Mouse (Mus musculus) liver, embryonic 13.5 days (tissue): ENCODE data around the gene Prdm16. TPM values are rescaled to one million over a fixed set of nuclear protein-coding genes. Genes with fewer than 3 reads are reported as not detected.
A peak's percentile ranks its signal among the peaks of the same experiment; 100 is the strongest.

Experiments used
- ATAC-seq: fragments of 200-750 bp; cut with Nextera tagmentation; 2 replicates; pipeline ENCODE4 v1.8.0; 2017; ENCODE audit warnings: low read depth, mild to moderate bottlenecking, moderate number of reproducible peaks, moderate library complexity
- DNase-seq: peaks from one replicate; pipeline ENCODE4 v3.0.0; 2022
- H3K27ac ChIP-seq: fragments of 300-500 bp; sonication (generic); 2 replicates; pipeline ENCODE4 v1.5.1; 2015; ENCODE audit warnings: moderate library complexity, mild to moderate bottlenecking, inconsistent platforms
- H3K27me3 ChIP-seq: fragments of 300-500 bp; sonication (generic); 2 replicates; pipeline ENCODE4 v1.6.1; 2015; ENCODE audit warnings: mild to moderate bottlenecking, inconsistent platforms
- H3K36me3 ChIP-seq: fragments of 300-500 bp; sonication (generic); 2 replicates; pipeline ENCODE4 v1.6.1; 2015; ENCODE audit warnings: mild to moderate bottlenecking, inconsistent platforms
- H3K4me1 ChIP-seq: fragments of 300-500 bp; sonication (generic); replicated peaks from 2 replicates; pipeline ENCODE4 v1.6.1; 2015; ENCODE audit warnings: inconsistent platforms
- H3K4me2 ChIP-seq: fragments of 300-500 bp; sonication (generic); 2 replicates; pipeline ENCODE4 v1.6.1; 2015; ENCODE audit warnings: inconsistent platforms, mild to moderate bottlenecking, moderate library complexity
- H3K4me3 ChIP-seq: fragments of 300-500 bp; sonication (generic); replicated peaks from 2 replicates; pipeline ENCODE4 v1.5.1; 2015; ENCODE audit warnings: mild to moderate bottlenecking, inconsistent platforms
- H3K9ac ChIP-seq: fragments of 300-500 bp; sonication (generic); 2 replicates; pipeline ENCODE4 v1.6.1; 2015; ENCODE audit warnings: mild to moderate bottlenecking, inconsistent platforms
- H3K9me3 ChIP-seq: fragments of 300-500 bp; sonication (generic); replicated peaks from 2 replicates; pipeline ENCODE4 v1.6.1; 2016; ENCODE audit warnings: inconsistent platforms
- WGBS: fragments of 180-500 bp; shearing (Covaris S2); methylation state at CpG from one replicate; pipeline ENCODE4 v1.1.7; 2015; ENCODE audit not compliant: insufficient replicate concordance; 5-methylcytosine and 5-hydroxymethylcytosine counted together
- polyA plus RNA-seq: library from polyadenylated mRNA; unstranded; fragments of >200 nt; fragmentation: Nextera tagmentation; extraction: Ambion mirVana; gene quantifications from 2 replicates; pipeline ENCODE4 v1.2.1, GENCODE M21; 2015

The Prdm16 gene
- polyA plus RNA-seq, 1 experiment from 2014 or later, result 1.8 TPM

DNA sequence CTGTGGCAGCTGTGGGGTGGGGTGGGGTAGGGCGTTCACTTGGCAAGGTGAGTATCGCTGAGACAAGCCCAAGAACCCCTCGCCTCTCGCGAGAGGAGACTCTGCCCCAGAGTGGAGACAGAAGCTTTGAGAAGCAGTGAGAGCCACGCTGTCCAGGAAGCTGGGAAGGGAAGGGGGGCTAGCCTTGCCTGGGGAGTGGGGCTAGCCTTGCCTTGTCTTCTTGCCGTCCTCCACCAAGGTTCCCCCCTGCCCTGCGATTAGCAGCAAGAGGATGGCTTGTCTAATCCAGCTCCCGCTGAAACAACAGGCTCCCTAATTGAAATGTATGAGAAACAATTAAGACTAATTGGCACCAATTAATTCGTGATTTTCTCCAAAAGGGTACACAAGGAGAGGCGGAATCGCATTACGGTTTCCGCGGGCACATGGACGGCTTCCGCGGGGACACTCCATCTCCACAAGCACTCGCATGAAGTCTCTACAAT, 227.4 kb downstream of the Prdm16 start:
- peaks cover 20% of the 10 kb centered on the region for H3K4me1 ChIP-seq

DNA sequence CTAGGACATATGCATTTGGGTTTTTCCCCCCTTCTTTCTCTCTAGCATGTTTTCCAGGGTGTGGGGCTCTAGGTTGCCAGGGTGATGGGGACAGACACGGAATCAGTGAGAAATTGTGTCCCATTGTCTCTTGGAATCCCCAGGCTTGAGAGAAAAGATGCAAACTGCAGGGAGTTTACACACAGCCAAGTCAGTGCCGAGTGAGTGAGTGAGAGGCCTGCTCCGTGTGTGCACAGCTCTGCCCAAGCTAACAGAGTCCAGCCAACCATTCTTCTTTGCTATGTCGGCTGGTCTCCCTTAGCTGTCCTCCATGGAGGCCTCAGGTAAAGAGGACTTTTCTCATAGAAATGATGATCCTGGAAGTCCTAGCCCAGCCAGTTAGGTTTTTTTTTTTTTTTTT, 233.7 kb downstream of the Prdm16 start:
- ATAC-seq, result no peak
- no peak overlapping the region for H3K27ac ChIP-seq
- WGBS, result 46% methylated on average over 4 of the region's 4 CpGs

More for the DNA sequence above, 227.4 kb downstream of the Prdm16 start:
- Histone ChIP-seq H3K27ac (no peak overlapping the region), H3K9ac (no peak overlapping the region), H3K9me3 (no peaks in the 10 kb centered on the region), H3K36me3 (no peaks in the 10 kb centered on the region), H3K4me3 (no peak overlapping the region), H3K4me2 (no peak overlapping the region), H3K27me3 (no peaks in the 10 kb centered on the region)
- ATAC-seq (no peak), DNase-seq (no peak)
- 51% methylated on average over 19 of the region's 19 CpGs for WGBS

DNA sequence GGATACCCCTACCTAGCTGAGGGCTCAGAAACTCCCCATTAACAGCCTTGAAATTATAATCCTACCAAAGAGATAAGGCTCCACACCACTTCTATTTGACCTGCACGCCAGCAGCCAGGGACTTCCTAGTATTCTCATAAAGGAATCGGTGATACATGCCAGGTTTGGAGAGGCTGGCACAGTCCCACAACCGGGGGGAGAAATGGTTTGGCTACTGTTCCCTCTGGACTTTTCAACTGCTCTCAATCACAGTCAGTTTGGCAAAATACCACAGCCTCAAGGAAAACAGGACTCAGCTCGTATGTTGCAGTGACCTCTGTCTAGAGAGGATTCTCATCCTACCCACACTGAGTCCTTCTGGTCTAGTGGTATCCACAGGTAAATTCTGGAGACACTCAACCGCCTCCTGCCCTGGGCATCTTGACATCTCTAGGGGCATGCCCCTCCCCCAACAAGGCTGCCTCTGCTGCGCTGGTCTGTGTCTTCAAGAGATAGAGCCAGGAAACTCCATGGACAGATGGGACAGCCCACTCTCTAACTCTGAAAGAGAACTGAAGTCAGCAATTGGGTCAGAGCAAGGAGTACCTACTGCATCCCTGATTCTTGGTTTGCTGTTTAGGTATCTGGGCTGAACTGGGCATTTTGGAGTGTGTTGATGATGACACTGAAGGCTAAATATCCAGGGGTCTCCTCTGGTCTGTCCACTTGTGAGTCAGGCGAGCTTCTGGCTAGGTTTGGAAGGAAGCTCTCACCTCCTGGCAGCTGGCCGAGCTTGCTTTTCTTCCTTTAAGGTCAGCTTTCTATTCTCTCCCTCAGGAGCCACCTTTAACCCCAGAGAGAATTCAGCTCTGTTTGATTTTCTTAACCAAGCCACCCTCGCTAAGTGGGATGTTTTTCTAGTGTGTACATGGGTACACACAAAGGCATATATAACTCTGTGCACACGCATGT, 234.4 kb downstream of the Prdm16 start:
- Histone ChIP-seq H3K9me3 (no peaks in the 10 kb centered on the region), H3K4me3 (no peak overlapping the region), H3K4me2 (no peak overlapping the region), H3K4me1 (peaks cover 19% of the 10 kb centered on the region), H3K27ac (no peak overlapping the region), H3K9ac (no peak overlapping the region), H3K27me3 (no peaks in the 10 kb centered on the region), H3K36me3 (no peaks in the 10 kb centered on the region)
- ATAC-seq, result no peak
- no peak for DNase-seq
- WGBS, result 40% methylated on average over 10 of the region's 10 CpGs

More for the DNA sequence above, 233.7 kb downstream of the Prdm16 start:
- Histone ChIP-seq H3K9me3 (no peaks in the 10 kb centered on the region), H3K27me3 (no peaks in the 10 kb centered on the region), H3K36me3 (no peaks in the 10 kb centered on the region), H3K9ac (no peak overlapping the region), H3K4me2 (no peak overlapping the region), H3K4me3 (no peak overlapping the region), H3K4me1 (peaks cover 19% of the 10 kb centered on the region)
- no peak for DNase-seq

DNA sequence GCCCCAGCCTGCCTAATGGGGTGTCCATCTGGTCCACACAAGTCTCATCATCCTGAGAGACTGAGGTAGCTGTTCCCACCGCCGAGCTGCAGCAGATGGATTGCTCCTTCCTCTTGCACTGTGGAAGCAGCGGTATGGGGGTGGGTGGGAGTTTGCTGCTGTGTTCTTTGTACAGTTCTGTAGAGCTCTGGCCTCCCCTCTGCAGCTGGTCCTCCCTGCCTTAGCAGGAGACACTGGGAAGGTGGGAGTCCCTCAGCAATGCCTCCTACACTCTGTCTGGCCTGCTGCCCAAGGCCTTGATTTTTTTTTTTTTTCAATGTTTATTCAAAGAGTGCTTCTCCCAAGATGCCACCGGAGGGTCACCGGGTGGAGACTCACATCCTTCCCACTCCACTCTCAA, 235.3 kb downstream of the Prdm16 start:
- no peak overlapping the region for H3K4me3 ChIP-seq
- peaks cover 19% of the 10 kb centered on the region for H3K4me1 ChIP-seq
- ATAC-seq (no peak), DNase-seq (no peak)
- H3K36me3 ChIP-seq, result no peaks in the 10 kb centered on the region
- H3K27ac ChIP-seq, result no peak overlapping the region
- H3K4me2 ChIP-seq, result no peak overlapping the region
- H3K9me3 ChIP-seq, result no peaks in the 10 kb centered on the region
- 62% methylated on average over 5 of the region's 5 CpGs for WGBS
- no peak overlapping the region for H3K9ac ChIP-seq
- no peaks in the 10 kb centered on the region for H3K27me3 ChIP-seq

DNA sequence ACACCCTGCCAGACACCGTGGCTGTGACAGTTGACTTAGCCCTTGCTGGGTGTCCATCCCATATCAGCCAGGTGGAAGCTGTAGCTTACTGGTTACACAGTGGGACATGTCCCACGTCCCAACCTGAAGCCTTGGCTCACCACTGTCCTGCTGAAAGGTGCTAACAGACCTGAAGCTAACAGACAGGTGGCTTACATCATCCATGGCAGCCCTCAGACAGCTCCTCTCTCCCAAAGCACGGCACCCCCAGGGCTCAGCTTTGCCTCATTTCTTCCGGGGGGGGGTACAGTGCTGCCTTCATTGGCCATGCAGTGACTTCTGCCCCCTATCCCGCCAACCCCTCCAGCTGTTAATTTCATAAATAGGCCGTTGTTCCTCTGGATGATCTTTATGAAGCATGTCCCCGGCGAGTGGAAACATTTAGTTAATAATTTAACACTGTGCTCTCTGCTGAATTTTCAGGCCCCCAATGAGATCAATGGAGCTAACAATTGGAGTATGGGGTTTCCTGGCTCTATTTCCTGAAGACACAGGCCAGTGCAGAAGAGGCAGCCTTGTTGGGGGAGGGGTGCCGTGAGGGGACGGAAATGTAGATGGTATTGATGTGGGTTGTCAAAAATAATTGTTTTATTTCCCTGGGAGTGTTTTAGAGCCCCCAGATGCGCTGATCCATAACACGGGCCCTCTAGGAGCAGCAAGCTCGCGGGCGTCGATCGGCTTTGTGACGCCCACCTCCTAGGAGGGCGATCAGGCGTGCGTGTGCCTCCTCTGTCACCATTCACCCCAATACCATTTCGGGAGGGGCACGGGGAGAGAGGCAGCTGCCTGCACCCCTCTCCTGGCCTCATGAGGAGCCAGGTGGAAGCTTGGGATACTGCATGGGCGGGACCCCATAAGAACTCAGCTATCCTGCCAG, 236.2 kb downstream of the Prdm16 start:
- 64% methylated on average over 24 of the region's 24 CpGs for WGBS
- Histone ChIP-seq H3K36me3 (no peaks in the 10 kb centered on the region), H3K9me3 (no peaks in the 10 kb centered on the region), H3K9ac (no peak overlapping the region), H3K4me2 (no peak overlapping the region), H3K27ac (peak overlapping the region; percentile 39; the same call in 1 of the 2 replicates), H3K4me1 (peaks cover 19% of the 10 kb centered on the region), H3K27me3 (no peaks in the 10 kb centered on the region), H3K4me3 (no peak overlapping the region)
- DNase-seq (no peak), ATAC-seq (no peak)

DNA sequence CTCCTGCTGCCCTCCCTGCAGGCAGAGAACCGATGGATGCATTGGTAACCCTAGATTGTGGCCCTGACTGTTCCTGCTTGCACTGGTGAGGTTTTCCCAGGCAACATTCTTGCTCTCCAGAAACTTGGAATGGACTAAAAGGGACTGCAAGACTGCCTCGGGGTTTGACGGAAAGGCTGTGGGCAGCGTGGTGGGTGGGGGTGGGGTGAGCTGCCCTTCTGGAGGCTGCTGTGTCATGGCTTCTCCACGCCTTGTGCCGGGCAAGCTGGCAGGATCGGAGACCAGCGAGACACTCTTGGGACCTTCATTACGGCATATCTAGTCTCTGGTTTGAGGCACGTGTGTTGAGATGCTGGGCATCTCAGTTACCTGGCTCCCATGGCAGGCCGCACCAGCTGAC, 237.0 kb downstream of the Prdm16 start:
- DNase-seq (no peak), ATAC-seq (no peak)
- H3K9ac ChIP-seq, result no peak overlapping the region
- H3K9me3 ChIP-seq, result no peaks in the 10 kb centered on the region
- H3K27me3 ChIP-seq, result no peaks in the 10 kb centered on the region
- WGBS, result 59% methylated on average over 11 of the region's 11 CpGs
- no peak overlapping the region for H3K4me3 ChIP-seq
- no peak overlapping the region for H3K4me2 ChIP-seq
- H3K4me1 ChIP-seq, result peaks cover 19% of the 10 kb centered on the region
- H3K27ac ChIP-seq, result peak overlapping the region; percentile 39; the same call in 1 of the 2 replicates
- H3K36me3 ChIP-seq, result no peaks in the 10 kb centered on the region

- H3K4me2 ChIP-seq, result no peak overlapping the region
- no peaks in the 10 kb centered on the region for H3K9me3 ChIP-seq
- whole genome bisulfite sequencing, result 74% methylated on average over 14 of the region's 14 CpGs
- H3K27me3 ChIP-seq, result no peaks in the 10 kb centered on the region
- DNase-seq, result no peak
- no peak for ATAC-seq
- H3K4me3 ChIP-seq, result no peak overlapping the region
- peaks cover 18% of the 10 kb centered on the region for H3K4me1 ChIP-seq
- H3K9ac ChIP-seq, result no peak overlapping the region
- H3K27ac ChIP-seq, result no peak overlapping the region
- no peaks in the 10 kb centered on the region for H3K36me3 ChIP-seq
These were observed 239.9 kb downstream of the Prdm16 start for GRCm38 (mm10) chr4:154396652-154397301.

DNA sequence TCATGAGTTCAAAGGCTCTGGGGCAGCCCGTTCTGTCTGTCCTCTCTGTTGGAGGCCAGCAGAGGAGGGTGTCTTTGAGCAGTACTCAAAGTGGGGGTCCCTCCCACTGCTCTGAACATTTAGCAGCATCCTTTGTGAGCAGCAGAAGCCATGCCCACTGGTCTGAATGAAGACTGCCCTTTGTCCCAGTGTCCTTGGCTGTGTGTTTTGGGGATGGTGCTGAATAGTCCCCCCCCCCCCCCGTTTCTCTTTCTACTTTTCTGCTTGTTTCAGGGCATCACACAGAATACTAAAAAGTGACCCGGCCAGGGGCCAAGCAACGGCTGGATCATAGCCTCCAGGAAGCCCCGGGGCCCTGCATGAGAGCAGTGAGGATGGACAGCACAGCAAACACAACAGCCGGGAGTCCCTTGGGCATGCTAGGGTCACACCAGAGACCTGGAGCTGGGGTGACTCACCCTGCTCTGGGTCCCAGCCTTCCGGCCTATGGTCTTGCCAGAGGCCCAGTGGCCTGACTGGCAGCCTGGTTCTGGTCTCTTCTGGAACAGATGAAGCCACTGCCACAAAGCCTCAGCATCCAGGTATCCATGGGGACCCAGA, 242.4 kb downstream of the Prdm16 start:
- no peak for DNase-seq
- Histone ChIP-seq H3K27ac (no peak overlapping the region), H3K27me3 (no peaks in the 10 kb centered on the region), H3K36me3 (no peaks in the 10 kb centered on the region), H3K4me1 (peaks cover 16% of the 10 kb centered on the region), H3K4me3 (no peak overlapping the region), H3K9ac (no peak overlapping the region), H3K9me3 (no peaks in the 10 kb centered on the region), H3K4me2 (no peak overlapping the region)
- no peak for ATAC-seq
- 40% methylated on average over 7 of the region's 7 CpGs for WGBS

DNA sequence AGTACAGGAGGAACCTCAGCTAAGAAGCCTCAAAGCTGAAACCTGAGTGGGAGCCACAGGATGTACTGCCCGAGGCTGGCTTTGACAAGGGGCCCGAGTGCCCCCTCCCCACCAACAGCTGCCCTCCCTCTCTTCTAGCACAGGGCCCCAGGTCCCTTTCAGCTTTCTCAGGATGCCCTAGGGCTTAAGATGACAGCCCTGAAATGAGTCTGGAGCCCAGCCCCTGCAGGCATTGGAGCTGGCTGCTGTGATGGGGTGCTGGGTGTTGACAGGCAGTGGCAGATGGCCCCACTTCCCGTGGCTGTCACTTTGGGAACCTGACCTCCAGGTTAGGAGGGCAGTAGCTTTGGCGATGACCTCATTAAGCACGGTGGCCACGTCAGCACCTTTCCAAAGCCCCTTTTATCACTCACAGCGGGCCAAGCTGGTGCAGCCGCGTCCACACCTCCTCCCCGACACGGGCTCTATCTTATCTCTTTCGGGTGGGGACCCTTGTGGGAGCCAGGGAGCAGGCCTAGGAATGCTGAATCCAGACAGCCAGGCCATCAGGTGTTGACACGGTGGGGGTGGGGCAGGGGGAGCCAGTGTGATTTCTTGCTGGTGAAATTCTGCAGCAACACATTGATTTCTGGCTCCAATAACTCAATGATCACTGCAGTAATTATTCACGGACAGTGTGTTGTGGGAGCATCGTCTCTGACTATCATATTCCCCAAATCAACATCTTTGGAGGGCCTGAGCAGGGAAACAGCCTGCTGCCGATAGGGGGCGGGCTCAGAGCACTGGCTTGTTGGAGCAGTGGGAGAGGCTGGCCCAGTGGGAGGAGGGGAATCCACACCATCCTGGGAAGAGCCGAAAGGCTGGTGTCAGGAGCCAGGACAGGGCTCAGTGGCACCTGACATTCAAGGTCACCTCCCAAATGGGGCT, 243.2 kb downstream of the Prdm16 start:
- Histone ChIP-seq H3K9me3 (no peaks in the 10 kb centered on the region), H3K27me3 (no peaks in the 10 kb centered on the region), H3K36me3 (no peaks in the 10 kb centered on the region), H3K9ac (no peak overlapping the region), H3K27ac (no peak overlapping the region), H3K4me2 (no peak overlapping the region), H3K4me1 (peaks cover 16% of the 10 kb centered on the region), H3K4me3 (no peak overlapping the region)
- DNase-seq (no peak), ATAC-seq (peak; percentile 35; the same call in 1 of the 2 replicates)
- WGBS, result 20% methylated on average over 18 of the region's 18 CpGs

- Histone ChIP-seq H3K9me3 (no peaks in the 10 kb centered on the region), H3K36me3 (no peaks in the 10 kb centered on the region), H3K27me3 (no peaks in the 10 kb centered on the region), H3K27ac (no peak overlapping the region), H3K4me2 (no peak overlapping the region), H3K4me3 (no peak overlapping the region), H3K9ac (no peak overlapping the region), H3K4me1 (peaks cover 16% of the 10 kb centered on the region)
- ATAC-seq, result no peak
- DNase-seq, result no peak
- WGBS, result 57% methylated on average over 1 of the region's 1 CpGs
These were observed 244.0 kb downstream of the Prdm16 start for GRCm38 (mm10) chr4:154392641-154393040.
